Mouse (Mus musculus) ovary, postnatal 10 days (tissue): ENCODE measurements around the gene Lpcat2.

ENCODE experiments used
- DNase-seq: peaks from one replicate; pipeline ENCODE4 v3.0.0; 2022; ENCODE audit warnings: low spot score

The Lpcat2 gene

GRCm38 (mm10) chr8:92911477-92911876 lies 56.3 kb downstream of the Lpcat2 start:
- no peak for DNase-seq

GRCm38 (mm10) chr8:92913396-92913795 lies 58.3 kb downstream of the Lpcat2 start:
- DNase-seq = no peak

- DNase-seq = no peak
Observed at GRCm38 (mm10) chr8:92916082-92916481, 60.9 kb downstream of the Lpcat2 start.

GRCm38 (mm10) chr8:92921768-92922167 lies 66.6 kb downstream of the Lpcat2 start:
- DNase-seq = no peak

- DNase-seq = no peak
Observed at GRCm38 (mm10) chr8:92928986-92929385, 73.8 kb downstream of the Lpcat2 start.

- no peak for DNase-seq
Observed at GRCm38 (mm10) chr8:92938056-92938455, 82.9 kb downstream of the Lpcat2 start.

- no peak for DNase-seq
Observed at GRCm38 (mm10) chr8:92949071-92949470, 93.9 kb downstream of the Lpcat2 start.

GRCm38 (mm10) chr8:92950639-92951371 lies 95.7 kb downstream of the Lpcat2 start:
- no peak for DNase-seq

- no peak for DNase-seq
Observed at GRCm38 (mm10) chr8:92954044-92954443, 98.9 kb downstream of the Lpcat2 start.

GRCm38 (mm10) chr8:92959779-92960178 lies 104.6 kb downstream of the Lpcat2 start, which contains the start of gene Slc6a2:
Slc6a2 (plus strand) TSS chr8:92960079.
- DNase-seq = no peak

GRCm38 (mm10) chr8:92960451-92960911 lies 105.3 kb downstream of the Lpcat2 start:
- no peak for DNase-seq

- DNase-seq = no peak
Observed at GRCm38 (mm10) chr8:92961088-92961487, 105.9 kb downstream of the Lpcat2 start.

- no peak for DNase-seq
Observed at GRCm38 (mm10) chr8:92964556-92964955, 109.4 kb downstream of the Lpcat2 start.
